Mouse (Mus musculus) cerebellum, adult 18-20 months (tissue): ENCODE data around the gene Slc6a18.

Source experiments
- DNase-seq, 2 experiments: peaks; one replicate each; pipeline ENCODE4 v3.0.0; 2021

Gene Slc6a18

DNA sequence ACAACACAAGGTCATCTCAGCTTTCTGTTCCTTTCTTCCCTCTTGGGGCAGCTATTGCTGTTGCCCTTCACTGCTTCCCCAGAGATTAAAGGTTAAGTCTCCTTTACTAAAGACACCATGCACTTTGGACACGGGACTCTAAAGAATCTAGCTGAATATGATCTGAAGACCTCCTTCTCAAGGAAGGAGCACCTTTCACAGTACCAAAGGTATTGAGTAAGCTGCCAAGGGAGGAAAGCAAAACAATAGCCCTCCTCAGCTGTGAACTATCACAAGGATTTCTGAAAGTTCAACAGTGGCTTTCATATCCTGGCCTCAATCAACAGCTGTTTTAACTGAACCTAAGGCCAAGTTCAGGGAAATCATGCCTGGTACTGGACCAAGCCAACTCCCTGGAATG lies 6.6 kb upstream of the Slc6a18 start:
- no peak for DNase-seq

DNA sequence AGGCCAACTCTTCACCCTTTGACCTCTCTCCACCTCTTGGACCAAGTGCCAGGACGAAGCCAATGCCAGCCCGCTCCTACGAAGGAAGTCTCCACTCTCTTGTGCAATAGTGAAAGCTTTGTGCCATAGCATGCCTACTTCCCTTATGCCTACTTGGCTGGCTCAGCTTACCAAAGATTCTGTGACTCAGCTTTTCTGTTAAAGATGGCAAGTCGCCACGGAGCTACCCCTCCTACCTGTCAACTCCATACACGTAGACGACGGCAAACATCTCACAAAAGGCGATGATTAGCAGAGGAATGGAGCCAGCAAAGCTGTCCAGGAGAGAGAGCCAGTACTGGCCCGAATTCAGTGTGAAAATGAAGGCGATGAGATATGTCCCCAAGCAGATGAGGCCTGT lies 5.9 kb upstream of the Slc6a18 start:
- no peak for DNase-seq

DNA sequence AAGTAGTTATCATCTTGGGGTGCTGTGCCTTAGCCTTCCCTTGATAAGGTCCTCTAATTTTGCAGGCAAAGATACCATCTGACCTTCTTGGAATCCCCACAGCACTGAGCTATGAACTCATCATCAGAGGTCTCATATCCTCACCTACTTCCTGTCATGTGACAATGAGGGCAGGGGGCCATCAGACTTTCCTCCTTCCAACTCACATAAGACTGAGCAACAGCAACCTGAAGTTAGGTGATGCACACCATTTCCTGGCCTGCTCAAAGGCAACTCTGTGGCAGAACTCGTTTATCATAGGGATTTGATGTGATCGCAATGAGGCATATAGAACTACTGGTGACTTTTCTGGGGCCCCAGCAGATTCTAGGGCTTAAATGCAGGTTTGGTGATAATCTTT lies 4.4 kb upstream of the Slc6a18 start:
- no peak for DNase-seq

DNA sequence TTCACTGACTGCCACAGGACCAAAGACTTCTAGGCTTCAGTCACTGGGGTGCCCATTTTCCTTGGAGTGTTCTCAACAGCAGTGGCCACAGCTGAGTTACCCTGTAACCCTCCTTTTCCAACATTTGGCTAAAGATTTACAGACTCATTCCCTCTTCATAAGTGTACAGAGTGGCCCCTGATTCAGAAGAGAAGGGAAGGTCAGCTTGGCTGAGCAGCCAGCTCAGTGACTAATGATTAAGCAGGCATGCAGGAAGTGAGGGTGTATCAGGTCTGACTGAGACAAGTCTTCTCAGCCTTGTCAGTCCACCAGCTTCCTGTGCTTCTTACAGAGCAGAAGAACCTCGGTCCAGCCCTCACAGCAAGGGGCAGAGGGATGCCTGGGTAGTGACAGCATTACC lies 2.6 kb upstream of the Slc6a18 start:
- no peak for DNase-seq

DNA sequence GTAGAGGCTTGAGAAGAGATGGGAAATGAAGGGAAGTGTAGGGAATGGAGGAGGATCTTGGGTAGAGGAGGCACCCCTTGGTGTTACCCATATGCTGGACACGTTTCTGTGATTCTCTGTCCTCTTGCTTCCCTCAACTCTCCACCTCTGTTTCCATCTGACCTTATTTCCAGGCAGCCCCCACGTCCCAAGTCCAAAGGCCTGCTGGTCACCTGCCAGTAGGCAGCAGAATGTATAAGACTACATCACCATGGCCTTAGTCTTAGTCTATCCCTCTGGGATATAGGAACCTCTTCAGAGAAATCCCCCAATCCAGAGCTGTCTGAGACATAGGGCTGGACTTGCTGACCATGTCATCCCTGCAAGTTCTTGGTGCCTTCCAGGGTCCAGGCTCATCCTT lies 1.5 kb upstream of the Slc6a18 start:
- no peak for DNase-seq

DNA sequence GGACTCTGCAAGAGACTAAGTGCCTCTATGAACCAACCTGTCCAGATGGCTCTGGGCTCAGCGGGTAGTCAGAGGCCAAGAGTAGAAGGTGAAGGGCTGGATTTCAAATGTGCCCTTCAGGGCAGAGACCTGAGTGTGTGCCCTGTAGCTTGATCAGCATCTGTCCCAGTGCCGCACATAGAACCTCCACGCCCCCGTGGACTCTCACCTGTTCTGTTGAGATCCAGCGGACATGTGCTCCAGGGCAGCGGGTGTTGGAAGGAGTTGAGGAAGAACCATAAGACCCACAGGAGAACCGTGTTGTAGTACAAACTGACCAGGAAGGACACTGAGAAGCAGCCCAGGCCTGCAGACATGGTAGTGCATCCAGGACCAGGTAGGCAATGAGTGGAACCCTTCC lies 2.7 kb downstream of the Slc6a18 start:
- no peak for DNase-seq

DNA sequence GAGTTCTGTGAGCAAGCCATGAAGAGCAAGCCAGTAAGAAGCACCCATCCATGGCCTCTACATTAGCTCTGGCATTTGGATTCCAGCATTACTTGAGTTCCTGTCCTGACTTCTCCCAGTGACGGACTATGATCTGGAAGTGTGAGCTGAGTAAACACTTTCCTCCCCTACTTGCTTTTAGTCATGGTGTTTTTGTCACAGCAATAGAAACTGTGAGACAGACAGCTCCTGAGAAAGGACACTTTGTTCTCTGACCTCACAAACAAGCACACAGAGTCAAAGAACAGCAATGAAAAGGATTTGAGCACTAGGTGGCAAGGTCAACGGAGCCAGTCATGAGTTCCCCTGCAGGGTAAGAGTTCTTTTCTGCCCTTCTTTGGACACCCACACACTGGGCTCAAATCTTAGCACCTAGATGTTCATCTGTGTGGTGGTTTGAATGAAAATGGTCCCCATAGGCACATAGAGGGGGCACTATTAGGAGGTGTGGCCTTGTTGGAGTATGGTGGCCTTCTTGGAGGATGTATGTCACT lies 17.6 kb downstream of the Slc6a18 start:
- DNase-seq, result no peak

DNA sequence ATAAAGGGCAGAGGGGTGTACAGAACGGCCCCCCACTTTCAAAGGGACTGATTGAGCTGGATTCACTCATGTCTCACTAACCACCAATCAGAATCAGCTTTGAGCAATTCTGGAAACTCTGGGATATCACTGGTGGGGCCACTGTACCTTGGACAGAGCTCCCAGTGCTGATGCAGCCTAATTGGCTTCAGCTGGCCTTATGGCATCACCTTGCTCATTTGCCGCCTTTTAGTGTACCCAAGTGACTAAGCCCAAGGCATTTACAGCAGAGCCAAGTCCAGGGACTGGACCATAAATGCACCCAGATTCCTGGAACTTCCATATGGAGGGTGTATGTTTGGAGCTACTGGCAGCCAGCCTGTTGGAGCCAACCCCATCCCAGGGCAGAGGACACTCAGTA lies 18.9 kb downstream of the Slc6a18 start:
- no peak for DNase-seq

DNA sequence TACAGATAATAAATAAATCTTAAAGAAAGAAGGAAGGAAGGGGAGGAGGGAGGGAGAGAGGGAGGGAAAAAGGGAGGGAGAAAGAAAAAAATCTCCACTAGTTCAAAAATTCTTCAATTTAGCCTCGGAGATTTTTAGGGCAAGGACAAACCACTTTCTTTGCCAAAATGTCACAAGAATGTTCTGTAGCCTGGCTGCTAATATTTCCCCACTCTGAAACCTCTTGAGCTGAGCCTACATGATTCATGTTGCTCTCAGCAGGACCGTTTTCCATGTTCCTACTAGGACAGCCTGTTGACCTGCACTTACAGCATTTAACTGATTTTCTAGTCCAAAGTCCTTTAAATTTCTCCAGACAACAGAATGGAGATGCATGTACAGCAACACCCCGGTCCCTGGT lies 22.8 kb downstream of the Slc6a18 start:
- DNase-seq, result no peak

DNA sequence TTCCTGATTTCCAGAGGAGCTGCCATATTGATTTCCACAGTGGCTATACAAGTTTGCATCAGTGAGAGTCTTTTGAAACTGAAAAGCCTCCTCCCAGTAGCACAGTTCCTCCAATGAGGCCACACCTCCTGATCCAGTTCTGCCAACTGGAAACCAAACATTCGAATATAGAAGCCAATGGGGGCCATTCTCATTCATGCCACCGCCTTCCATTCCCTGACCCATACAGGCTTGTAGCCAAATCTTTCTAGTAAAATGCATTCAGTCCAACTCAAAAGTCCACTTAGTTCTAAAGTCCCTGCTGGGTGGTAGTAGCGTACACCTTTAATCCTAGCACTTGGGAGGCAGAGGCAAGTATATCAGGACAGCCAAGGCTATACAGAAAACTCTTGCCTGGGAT lies 24.6 kb downstream of the Slc6a18 start:
- DNase-seq, result no peak

DNA sequence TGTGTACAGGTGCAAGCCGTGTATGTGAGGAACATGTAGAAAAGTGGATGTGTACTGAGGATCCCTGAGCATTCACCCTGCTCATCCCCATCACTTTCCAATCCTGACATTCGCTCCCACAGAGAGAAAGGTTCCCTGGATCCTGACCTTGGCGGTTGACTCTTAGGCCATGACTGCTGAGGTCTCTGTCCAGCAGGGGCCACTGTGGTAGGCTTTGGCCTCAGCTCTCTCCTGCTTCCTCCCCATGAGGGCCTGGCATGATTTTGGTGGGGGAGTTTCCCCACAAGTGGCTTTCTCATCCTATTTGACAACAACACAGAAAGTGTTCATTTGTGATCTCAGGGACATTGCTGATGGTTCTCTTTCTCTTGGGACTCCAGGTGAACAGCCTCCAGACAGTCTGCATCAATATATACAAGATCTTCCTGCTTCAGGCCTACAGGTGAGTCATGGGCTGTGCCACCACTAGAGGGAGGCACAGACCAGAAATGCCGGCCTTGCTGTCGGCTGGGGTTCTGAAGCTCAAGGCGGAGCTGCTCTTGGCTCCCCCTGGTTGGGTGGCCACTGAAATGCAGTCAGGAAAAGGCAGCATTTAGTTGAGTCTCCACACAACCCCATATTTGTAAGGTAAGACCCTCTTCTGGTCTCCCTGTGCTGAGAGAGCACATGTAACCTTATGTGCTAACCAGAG lies 31.3 kb downstream of the Slc6a18 start:
- peak; percentile 17 to 21 for DNase-seq

DNA sequence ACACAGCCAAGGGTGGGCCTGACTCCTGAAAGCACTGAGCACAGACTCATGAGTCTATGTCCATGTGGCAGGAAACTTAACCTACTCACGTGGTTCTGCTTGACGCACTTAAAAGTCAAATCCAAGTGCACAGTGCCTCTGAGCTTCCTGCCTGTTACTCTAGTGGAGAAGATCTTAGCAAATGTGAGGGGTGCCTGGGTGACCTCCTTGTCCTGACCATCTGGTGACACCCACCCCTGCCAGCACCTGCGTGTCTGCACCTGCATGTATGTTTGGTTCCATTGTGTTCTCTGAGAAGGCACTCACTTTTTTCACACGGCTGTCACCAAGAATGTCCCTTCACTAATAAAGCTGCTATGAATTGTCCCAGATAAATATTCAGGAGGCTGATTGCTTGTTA lies 36.5 kb downstream of the Slc6a18 start:
- DNase-seq, result no peak

DNA sequence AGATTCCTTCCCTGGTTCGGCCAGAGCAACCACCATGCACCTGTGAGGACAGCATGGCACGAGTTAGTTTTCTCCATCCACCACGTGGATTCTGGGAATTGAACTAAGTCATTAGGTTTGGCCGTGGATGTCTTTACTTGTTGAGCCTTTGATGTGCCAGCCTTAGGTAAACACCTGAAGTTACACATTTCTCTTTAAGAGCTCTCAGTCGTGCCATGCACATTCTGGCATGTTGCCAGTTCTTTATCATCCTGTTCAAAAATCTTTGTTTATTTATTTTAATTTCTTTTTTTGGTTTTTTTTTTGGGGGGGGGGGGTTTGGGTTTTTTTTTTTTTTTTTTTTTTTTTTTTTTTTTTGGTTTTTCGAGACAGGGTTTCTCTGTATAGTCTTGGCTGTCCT lies 40.0 kb downstream of the Slc6a18 start:
- no peak for DNase-seq

DNA sequence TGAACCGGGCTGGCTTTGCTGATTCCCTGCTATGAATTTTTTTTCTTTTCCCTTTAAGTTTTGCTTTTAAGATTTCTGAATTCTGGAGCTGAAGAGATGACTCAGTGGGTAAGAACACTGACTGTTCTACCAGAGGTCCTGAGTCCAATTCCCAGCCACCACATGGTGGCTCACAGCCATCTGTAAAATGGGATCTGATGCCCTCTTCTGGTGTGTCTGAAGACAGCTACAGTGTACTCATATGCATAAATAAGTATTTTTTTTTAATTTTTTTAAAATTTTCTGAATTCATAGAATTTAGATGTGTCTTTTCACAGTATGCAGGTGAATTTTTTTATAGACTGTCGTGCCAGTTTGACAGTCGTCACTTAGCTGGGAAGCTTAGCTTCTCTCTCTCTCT lies 46.0 kb downstream of the Slc6a18 start:
- DNase-seq, result no peak

DNA sequence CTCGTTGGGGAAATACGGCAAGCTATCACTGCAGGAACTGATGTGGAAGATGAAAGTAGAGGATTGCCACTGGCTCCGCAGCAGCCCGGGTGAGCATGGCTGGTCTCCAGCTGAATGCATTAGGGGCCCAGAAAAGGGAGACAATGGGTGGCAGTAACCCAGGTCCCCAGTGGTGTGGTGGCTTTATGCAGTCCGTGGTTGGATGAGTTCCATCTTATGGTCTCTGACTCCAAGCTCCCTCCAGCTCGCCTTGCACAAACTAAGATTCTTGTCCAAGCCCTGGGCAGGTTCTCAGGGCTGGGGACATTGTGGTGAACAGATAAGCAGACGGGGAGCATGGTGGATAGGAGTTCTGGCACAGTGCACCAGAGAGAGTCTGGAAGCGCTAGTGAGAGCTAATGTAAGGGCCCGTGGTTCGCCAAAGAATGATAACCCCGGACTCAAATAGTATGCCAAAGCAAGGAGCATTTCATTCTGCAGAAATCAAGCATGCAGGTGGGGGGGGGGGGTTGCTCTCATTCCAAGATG lies 49.2 kb downstream of the Slc6a18 start:
- DNase-seq, result no peak

DNA sequence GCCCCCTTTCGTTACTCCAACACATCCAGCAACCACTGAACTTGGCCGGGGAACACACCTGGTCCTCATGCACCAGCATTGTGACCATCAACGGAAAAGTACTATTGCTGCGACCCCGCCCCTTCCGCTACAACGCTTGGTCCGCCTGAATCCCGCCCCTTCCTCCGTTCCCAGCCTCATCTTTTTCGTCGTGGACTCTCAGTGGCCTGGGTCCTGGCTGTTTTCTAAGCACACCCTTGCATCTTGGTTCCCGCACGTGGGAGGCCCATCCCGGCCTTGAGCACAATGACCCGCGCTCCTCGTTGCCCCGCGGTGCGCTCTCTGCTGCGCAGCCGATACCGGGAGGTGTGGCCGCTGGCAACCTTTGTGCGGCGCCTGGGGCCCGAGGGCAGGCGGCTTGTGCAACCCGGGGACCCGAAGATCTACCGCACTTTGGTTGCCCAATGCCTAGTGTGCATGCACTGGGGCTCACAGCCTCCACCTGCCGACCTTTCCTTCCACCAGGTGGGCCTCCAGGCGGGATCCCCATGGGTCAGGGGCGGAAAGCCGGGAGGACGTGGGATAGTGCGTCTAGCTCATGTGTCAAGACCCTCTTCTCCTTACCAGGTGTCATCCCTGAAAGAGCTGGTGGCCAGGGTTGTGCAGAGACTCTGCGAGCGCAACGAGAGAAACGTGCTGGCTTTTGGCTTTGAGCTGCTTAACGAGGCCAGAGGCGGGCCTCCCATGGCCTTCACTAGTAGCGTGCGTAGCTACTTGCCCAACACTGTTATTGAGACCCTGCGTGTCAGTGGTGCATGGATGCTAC lies 50.9 kb downstream of the Slc6a18 start, which contains the start of gene Tert:
Tert (plus strand) TSS at position 167 of the 805 bp plus-strand sequence.
- DNase-seq, result peak in 1 of 2 experiments; percentile 45

DNA sequence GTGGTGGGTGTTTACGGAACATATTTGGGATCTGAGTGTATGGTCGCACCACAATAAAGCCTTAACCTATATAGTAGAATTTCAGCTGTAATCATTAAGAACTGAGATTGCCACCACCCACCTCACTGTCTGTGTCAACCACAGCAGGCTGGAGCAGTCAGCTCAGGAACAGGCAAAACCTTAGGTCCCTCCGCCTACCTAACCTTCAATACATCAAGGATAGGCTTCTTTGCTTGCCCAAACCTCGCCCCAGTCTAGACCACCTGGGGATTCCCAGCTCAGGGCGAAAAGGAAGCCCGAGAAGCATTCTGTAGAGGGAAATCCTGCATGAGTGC lies 51.4 kb downstream of the Slc6a18 start:
- DNase-seq, result peak in 1 of 2 experiments; percentile 39

DNA sequence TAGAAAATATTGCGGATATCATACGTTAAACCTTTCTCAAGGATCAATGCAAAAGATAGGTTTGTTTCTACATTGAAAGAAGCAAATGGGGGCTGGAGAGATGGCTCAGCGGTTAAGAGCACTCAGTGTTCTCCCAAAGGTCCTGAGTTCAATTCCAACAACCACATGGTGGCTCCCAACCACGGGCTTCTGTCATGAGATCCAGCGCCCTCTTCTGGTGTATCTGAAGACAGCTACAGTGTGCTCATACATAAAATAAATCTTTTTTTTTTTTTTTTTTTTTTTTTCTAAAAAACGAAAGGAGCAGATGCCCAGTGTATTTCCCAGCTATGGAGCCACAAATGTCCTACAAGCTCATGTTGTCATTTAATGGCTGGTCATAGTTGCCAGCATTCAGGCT lies 57.2 kb downstream of the Slc6a18 start:
- DNase-seq, result no peak

DNA sequence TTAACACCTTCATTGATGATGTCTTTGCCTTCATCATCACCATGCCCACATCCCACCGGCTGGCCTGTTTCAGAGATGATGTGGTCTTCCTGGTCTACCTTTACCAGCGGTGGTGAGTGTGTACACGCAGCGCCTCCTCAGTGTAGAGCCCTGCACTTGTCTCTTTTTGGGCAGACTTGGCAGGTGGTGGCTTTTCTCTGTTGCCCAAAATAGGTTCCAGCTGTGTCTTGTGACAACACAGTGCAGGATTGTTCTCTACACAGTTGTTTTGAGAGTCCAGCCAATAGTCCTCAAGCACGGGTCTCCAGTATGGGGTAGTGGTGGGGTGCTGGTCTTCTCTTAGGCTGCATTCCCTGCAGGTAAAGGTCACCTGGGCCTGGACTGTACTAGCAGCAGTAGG lies 59.4 kb downstream of the Slc6a18 start:
- no peak for DNase-seq
